Mouse (Mus musculus): Measurements from ENCODE around the gene Mis18a.

Mis18a gene

DNA sequence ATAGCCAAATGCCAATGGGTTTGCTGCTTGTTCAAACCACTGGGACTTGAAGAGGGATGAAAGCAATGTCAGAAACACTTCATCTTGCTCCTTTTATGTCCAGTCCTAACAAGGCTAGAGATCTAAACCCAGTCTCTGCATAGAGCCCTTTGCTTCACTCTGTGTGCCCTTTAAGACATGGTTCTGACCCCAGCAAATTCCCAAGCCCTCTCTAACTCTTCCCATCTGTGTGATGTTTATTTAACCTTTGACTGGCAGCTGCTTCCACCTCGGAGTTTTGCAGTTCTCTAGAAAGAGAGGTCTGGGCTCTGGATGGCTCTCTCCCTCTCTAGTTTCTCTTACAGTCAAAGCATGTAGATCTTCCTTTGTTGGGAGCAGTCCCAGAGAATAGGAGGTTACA lies 23.6 kb downstream of the Mis18a start:
- DNase-seq = peak; percentile 66

DNA sequence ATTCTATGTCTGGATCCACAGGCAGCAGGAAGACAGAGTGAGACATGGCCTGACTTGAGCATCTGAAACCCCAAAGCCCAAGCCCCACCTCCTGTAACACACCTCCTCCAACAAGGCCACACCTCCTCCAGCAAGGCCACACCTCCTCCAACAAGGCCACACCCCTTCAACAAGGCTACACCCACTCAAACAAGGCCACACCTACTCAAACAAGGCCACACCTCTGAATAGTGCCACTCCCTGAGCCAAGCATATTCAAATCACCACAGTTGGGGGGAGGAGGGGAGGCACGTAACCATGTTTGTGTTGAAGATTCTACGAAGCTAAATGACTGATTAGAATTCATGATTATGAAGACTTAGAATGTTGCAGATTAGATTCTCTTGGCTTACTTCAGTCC lies 25.7 kb downstream of the Mis18a start:
- no peak for DNase-seq

DNA sequence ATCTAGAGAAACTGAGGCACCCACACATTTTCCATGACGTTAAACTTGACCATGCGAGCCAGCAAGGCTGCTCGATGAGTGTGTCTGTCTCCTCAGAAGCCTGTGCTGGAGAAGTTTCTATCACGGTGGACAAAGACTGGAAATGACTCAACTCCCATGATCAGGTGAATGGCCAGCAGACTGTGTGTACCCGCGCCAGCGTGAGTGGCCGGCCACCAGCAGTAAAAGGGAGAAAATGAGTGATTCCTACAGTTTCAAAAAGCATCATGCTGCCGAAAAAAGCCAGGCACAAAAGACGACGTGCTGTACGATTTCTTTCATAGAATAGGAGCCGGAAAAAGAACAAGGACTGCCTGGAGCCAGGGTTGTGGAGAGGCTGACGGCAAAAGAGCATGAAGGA lies 27.8 kb downstream of the Mis18a start:
- DNase-seq = no peak

DNA sequence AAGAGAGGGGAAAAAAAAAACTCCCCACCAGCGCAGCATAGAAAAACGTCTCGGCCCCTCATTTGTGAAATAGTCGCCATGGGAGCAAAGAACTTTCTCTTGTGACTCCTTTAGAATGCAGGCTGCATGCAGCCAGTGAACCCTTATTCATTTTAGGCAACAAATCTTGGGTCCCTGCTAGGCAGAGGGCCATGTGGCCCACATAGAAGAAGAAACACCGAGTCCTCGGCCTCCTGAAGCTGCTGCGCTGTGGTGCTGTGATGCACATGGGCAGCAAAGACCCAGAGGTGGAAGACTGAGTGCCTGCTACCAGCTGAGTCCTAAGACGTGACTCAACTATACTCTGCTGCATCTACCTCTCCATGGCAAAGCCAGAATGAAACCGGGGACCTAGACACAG lies 30.9 kb downstream of the Mis18a start:
- no peak for DNase-seq

DNA sequence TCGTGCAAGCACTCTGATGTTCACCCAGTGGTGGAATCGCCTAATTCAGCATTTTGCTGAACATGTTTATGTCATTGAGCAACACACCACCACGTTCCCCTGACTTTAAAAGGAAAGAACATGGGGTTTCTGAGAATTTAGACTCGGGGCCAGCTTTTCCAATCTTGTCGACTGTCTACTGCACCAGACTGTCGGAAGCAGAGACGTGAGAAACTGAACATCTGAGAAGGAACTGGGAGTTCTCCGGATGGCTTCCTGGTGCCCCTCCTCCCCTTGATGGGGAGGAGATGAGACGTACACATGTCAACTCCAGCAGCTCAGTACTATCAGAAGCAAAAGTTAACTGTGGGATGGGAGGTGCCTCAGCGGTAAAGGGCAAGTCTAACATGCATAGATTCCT lies 32.1 kb downstream of the Mis18a start:
- DNase-seq = no peak

DNA sequence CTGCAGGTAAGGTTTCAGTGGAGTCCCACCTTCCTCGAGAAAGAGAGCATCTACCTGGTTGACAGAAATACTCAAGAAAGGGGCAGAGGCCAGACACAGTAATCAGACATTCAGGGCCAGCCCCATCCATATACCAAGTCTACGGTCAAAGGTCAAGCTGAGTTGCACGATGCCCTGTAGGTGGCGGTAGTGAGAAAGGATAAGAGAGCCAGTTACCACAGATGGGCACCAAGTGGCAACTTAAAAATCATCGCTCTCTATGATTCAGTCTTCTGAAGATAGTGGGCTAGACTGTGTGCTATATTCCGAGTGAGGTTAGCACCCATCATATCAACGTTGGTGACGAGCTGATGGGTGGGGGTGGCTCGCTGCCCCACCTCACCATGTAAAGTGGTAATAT lies 32.5 kb downstream of the Mis18a start:
- DNase-seq = peak; percentile 78

DNA sequence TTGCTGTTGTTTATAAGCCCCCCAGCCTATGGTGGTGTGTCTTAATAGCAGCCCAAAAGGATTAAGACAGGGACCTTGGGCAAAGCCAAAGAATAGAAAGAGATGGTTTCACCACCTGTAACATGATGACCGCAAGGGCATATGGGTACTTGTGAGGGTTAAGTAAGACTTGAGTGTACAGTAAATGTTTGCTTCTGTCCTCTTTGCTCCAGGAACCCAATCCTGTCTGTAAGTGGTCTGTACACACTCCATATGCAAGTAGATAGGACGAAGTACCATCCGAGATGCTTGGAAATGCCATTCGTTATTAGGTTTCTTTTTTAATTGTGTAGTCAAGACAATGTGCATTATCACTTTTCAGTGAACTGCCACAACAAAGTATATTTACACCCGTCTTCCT lies 33.6 kb downstream of the Mis18a start:
- DNase-seq = no peak

DNA sequence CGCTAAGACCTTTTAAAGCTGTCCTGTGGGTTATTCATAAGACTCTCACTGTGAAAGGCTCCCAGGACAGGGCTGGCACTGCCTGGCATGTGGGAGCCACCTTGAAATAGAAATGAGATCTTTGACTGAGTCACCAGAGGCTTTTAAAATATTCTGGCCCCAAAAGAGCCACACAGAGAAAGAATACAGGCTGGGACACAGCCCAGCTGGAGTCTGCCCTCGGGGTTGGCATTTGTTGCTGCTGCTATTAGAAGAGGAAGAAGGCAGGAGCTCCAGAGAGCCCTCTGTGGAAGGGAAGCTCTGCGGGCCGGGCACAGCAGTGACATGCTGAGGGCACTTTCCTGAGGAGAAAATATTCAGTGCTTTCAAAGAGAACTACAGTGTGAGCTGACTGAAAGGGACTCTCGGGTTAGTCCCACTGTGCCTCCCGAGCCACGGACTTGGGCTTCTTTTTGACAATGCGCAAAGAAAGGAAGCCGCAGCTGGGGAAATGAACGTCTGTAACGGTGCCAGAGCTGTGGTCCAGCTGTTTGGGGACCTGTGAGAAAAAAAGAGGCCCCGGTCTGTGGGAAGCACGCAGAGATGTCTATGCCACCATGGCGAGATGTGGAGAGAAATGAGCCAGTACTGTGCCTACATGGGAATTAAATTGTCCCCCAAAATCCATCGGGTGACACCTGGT lies 34.4 kb downstream of the Mis18a start:
- DNase-seq = no peak

DNA sequence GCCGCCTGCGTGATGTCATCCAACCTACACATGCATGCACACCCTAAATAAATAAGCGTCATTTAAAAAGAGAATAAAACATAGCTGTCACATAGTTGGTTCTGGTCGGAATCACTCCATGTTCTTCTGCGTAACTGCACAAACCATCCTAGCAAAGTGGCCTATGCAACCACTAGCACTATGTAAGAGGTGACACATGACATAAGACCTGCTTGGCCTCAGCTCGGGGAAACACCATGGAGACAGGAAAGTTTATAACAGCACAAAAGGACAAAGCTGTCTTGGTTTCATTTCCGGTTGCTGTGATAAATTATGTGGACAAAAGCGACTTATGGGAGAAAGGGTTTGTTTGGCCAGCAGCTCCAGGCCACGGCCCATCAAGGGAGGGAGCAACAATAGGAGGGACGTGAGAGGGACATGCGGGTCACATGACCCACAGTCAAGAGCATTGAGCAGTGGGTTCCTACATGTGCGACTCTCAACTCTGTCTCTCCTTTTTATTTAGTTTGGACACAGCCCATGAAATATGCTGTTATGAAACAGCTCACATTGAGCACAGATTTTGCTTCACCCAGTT lies 39.4 kb downstream of the Mis18a start:
- DNase-seq = no peak

DNA sequence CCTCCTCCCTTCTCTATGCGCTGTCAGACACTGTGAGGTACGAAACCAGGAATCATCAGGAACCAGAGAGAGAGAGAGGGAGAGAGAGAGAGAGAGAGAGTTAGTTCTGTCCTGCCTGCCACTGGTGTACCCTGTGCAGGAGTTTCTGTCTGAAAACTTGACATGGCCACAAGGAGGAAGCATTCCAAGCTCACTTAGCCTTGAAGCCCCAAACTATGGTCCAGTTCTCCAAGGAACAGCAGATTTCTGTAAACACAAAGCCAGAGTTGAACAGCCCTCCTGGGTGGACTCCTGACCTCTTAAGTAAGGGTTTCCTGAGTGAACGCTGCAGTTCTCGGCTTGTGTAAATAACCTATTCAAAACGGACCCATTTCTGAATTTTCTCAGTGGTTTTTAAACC lies 40.2 kb downstream of the Mis18a start:
- DNase-seq = no peak

DNA sequence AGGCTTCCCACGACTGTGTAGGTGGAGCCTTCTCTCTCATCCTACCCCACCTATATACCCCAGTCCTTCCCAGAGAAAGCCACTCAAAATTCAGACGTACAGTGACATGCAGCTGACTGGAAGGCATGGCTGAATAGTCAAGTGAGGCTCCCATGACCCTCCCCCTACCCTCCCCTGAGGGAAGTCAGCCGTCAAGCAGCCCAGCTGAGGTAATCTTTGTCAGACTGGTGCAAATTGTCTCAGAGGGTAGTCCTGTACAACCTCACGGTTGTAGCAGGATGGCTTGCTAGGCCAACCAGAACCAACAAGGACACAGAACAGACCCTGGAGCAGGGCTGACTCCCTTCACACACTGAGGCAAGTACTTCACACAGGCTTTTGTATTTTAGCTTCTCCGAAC lies 43.1 kb downstream of the Mis18a start:
- DNase-seq = no peak

DNA sequence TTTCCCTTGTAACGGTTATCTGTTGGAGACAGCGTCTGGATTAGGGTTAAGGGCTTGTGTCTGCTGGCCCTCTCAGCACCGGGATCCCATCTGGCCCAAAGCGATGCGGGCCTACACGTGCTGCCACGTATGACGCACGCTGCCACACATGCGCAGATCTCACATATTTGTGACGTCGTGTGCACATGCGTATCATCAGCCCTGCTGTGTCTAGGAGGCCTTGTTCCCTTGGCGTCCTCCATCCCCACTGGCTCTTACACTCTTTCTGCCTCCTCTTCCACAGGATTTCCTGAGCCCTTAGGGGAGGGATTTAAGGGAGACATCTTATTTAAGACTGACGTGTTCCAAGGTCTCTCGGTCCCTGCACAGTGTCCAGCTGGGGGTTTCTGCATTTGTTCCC lies 47.2 kb downstream of the Mis18a start:
- no peak for DNase-seq

DNA sequence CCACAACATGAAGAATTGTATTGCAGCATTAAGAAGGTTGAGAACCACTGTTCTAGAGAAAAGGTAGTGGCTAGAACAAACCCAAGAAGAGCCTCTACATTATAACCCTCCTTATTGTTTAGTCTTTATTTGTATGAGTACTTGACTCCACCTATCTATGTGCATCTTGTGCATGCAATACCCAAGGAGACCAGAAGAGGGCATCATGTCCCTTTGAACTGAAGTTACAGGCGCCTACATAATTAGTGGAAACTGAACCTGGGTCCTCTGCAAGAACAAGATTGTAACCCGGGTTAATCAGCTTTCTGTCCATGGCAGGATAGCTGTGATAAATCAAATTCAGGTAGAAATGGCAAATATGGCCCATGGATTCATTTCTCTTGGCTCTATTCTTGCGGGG lies 48.4 kb downstream of the Mis18a start:
- DNase-seq = no peak

DNA sequence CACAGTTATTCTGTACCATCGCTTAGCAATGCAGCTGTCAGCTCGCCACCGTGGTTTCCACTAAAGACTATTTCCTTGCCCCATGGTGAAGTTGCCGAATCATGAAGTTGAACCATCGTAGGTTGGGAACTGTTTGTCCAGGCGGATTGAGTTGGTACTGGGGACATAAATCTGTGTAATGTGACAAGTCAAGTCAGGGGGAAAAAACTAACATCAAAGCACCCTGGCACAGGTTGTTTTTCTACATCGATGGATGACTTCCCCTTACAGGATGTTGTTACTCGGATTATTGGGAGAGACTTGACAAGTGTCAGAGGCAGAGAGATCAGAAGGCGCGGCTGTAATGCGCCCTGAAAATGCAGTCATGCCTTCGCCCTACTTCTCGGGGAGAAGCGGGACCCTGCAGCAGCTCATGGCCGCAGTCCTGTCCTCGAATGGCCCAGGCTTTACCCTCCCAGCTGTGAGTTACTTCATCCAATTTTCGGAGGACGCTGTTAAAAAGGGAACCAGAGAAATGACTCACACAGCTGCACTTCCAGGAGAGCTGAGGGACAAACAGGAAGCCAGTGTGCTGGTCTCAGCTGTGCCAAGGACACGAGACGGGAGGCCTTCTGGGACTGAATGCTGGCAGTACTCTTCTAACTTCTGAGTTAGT lies 50.2 kb downstream of the Mis18a start:
- DNase-seq = peak; percentile 26

DNA sequence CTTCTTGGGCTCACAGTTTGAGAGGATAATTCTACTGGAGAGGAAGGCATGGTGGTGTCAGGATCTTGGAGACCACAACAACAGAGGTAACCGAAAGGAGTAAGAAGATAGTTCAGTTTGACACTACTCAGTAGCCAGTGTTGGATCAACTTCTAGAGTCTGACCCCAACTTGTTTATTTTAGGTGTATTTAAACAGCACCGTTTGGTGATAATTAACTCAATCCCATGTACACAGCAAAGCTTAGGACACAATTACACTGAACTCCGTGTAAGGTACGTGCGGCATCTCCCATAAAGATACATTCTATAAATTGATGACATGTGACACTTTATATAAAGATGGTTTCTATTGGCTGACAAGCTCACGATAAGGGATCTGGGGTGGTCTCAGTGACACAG lies 52.6 kb downstream of the Mis18a start:
- DNase-seq = no peak

DNA sequence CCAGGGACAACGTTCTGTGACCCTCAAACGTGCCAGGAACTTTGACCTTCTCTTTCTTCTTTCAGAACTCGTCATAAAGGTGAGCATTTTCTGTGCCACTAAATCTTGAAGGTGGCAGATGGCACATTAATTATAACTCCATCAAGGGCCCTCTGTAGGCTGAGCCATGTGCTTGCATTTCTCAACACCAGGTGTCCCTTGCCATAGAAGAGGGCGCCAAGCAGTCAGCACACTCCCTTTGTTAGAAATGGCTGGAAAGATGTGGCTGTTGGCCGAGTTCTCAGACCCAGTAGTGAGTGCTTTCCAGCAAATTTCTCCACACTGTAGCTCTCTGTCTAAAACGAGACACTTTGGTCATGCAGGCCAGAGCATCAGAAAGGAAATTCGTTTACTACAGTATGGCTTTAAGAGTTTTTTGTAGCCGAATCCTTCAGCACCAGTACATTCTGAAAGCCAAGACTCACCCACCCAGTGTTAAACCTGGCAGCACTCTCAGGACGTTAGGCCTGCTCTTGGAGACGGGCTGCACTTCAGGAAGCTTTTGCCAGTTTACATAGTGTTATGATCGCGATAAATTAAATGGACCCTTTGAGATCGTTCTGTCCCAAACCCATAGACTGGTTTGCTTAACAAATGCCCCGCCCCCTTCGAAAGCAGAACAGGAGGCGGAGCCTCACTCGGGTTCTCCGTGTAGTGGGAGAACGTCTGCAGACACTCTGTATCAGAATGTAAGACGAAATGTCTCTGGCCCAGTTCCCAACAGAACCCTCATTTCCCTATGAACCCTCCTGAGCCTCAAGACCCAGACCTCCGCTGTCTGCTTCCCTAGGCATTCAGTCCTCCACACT lies 53.5 kb downstream of the Mis18a start:
- no peak for DNase-seq

Measured in embryo, embryonic 11 days (tissue).